28 mouse cellular contexts compared by ENCODE assay signal in genomic region chr2:136425561-136425960, GRCm38 (mm10). TPM values are rescaled to one million over a fixed set of nuclear protein-coding genes. Genes with fewer than 3 reads are reported as not detected.
"Had no signal": no experiment of that assay in that cellular context is flagged by ENCODE, and none has a peak within 500 bp of the region (broad histone marks: within the 10 kb centered on the region; RNA-seq: fewer than 3 reads in every experiment).

No protein-coding gene starts in this region.

- H3K9me3 ChIP-seq: heart, embryonic 10.5 days; heart, embryonic 12.5 days; hindbrain, embryonic 10.5 days; hindbrain, embryonic 12.5 days; intestine, embryonic 15.5 days; limb, embryonic 10.5 days; limb, embryonic 12.5 days had no signal

- H3K36me3 ChIP-seq: heart, embryonic 10.5 days; heart, embryonic 12.5 days; hindbrain, embryonic 10.5 days; hindbrain, embryonic 12.5 days; intestine, embryonic 15.5 days; limb, embryonic 10.5 days; limb, embryonic 12.5 days had no signal

- H3K27me3 ChIP-seq: heart, embryonic 12.5 days; hindbrain, embryonic 12.5 days; intestine, embryonic 15.5 days; limb, embryonic 12.5 days had no signal

- H3K4me1 ChIP-seq: heart, embryonic 10.5 days; heart, embryonic 12.5 days; hindbrain, embryonic 10.5 days; hindbrain, embryonic 12.5 days; intestine, embryonic 15.5 days; limb, embryonic 10.5 days; limb, embryonic 12.5 days had no signal

- DNase-seq: gastrocnemius, postnatal 14 days; gastrocnemius, postnatal 36 days; heart, adult 11 months; heart, adult 2 months; heart, postnatal 10 days; heart, postnatal 4 days; kidney, adult 18-20 months; kidney, adult 8-10 months; kidney, postnatal 14 days; kidney, postnatal 36 days; layer of hippocampus, adult 9-11 months; layer of hippocampus, postnatal 36 days; liver had no signal

- H3K4me3 ChIP-seq: heart, adult 2 months; heart, embryonic 10.5 days; heart, embryonic 12.5 days; hindbrain, embryonic 10.5 days; hindbrain, embryonic 12.5 days; intestine, embryonic 15.5 days; limb, embryonic 10.5 days; limb, embryonic 12.5 days had no signal

- H3K27ac ChIP-seq: heart, adult 2 months; heart, embryonic 10.5 days; hindbrain, embryonic 10.5 days; hindbrain, embryonic 12.5 days; hindbrain, embryonic 14.5 days; intestine, embryonic 15.5 days; limb, embryonic 10.5 days; limb, embryonic 12.5 days; liver, embryonic 14.5 days had no signal

- H3K4me2 ChIP-seq: heart, embryonic 12.5 days; hindbrain, embryonic 12.5 days; hindbrain, embryonic 14.5 days; intestine, embryonic 15.5 days; limb, embryonic 12.5 days; liver, embryonic 11.5 days had no signal

- ATAC-seq: hindbrain, embryonic 16.5 days; inflammation-experienced regulatory T-cells, adult 6 months; intestine, embryonic 15.5 days; intestine, postnatal 0 days had no signal

- H3K9ac ChIP-seq: heart, embryonic 12.5 days; hindbrain, embryonic 12.5 days; hindbrain, embryonic 14.5 days; intestine, embryonic 15.5 days; limb, embryonic 12.5 days; liver, embryonic 14.5 days had no signal

RNA-seq across cellular contexts. Expression of gene Pak7, which starts 37.8 kb away (rescaled TPM):
- total RNA-seq: gastrocnemius, adult 18-20 months; gastrocnemius, postnatal 14 days; gastrocnemius, postnatal 36 days had no signal
- polyA plus RNA-seq: inflammation-experienced regulatory T-cells, adult 6 months; large intestine, adult 2 months had no signal
